Mouse (Mus musculus) hindbrain, embryonic 13.5 days (tissue): ENCODE data around the gene Dlk1. TPM values are rescaled to one million over a fixed set of nuclear protein-coding genes. Genes with fewer than 3 reads are reported as not detected.

ENCODE experiments used
- ATAC-seq: fragments of 200-750 bp; cut with Nextera tagmentation; 2 replicates; pipeline ENCODE4 v1.8.0; 2017; ENCODE audit warnings: moderate TSS enrichment; ENCODE audit not compliant: low FRiP score
- H3K27ac ChIP-seq: fragments of 300-500 bp; sonication (generic); 2 replicates; pipeline ENCODE4 v1.5.1; 2015; ENCODE audit warnings: inconsistent platforms, mild to moderate bottlenecking, moderate library complexity
- H3K27me3 ChIP-seq: fragments of 300-500 bp; sonication (generic); 2 replicates; pipeline ENCODE4 v1.6.1; 2015; ENCODE audit warnings: mild to moderate bottlenecking, inconsistent platforms
- H3K36me3 ChIP-seq: fragments of 300-500 bp; sonication (generic); 2 replicates; pipeline ENCODE4 v1.6.1; 2015; ENCODE audit warnings: mild to moderate bottlenecking, inconsistent platforms
- H3K4me1 ChIP-seq: fragments of 300-500 bp; sonication (generic); replicated peaks from 2 replicates; pipeline ENCODE4 v1.6.1; 2015; ENCODE audit warnings: inconsistent platforms
- H3K4me2 ChIP-seq: fragments of 300-500 bp; sonication (generic); 2 replicates; pipeline ENCODE4 v1.6.1; 2015; ENCODE audit warnings: inconsistent platforms, mild to moderate bottlenecking, moderate library complexity
- H3K4me3 ChIP-seq: fragments of 300-500 bp; sonication (generic); 2 replicates; pipeline ENCODE4 v1.5.1; 2015; ENCODE audit warnings: mild to moderate bottlenecking, inconsistent platforms
- H3K9ac ChIP-seq: fragments of 300-500 bp; sonication (generic); 2 replicates; pipeline ENCODE4 v1.6.1; 2015; ENCODE audit warnings: mild to moderate bottlenecking, inconsistent platforms
- H3K9me3 ChIP-seq: fragments of 300-500 bp; sonication (generic); 2 replicates; pipeline ENCODE4 v1.6.1; 2016; ENCODE audit warnings: inconsistent platforms
- WGBS: fragments of 180-500 bp; shearing (Covaris S2); methylation state at CpG from one replicate; pipeline ENCODE4 v1.1.7; 2015; 5-methylcytosine and 5-hydroxymethylcytosine counted together
- polyA plus RNA-seq: library from polyadenylated mRNA; unstranded; fragments of >200 nt; fragmentation: Nextera tagmentation; extraction: Ambion mirVana; gene quantifications from 2 replicates; pipeline ENCODE4 v1.2.1, GENCODE M21; 2015

The Dlk1 gene
- polyA plus RNA-seq, 1 experiment from 2014 or later, result 88.0 TPM

DNA sequence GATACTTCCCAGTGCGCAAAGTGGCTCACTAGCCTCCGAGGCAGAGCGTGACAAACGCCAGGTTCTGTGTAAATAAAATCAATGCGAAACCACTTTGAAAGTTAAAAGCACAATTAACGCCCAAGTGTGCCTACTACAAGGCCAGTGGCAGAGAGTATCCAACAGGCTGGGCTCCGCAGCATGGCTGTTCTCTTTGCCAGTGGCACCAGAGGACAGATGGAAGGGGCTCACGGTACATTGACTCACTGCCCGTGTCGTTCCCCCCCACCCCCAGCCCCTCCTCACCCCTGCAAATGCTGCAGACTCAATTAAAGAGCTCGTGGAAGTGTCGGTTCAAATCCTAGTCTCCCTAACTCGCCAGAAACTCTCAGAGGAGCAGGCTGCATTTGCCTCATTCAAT lies 10.5 kb upstream of the Dlk1 start:
- Histone ChIP-seq H3K4me1 (peaks cover 84% of the 10 kb centered on the region), H3K27me3 (peaks cover 91% of the 10 kb centered on the region)

DNA sequence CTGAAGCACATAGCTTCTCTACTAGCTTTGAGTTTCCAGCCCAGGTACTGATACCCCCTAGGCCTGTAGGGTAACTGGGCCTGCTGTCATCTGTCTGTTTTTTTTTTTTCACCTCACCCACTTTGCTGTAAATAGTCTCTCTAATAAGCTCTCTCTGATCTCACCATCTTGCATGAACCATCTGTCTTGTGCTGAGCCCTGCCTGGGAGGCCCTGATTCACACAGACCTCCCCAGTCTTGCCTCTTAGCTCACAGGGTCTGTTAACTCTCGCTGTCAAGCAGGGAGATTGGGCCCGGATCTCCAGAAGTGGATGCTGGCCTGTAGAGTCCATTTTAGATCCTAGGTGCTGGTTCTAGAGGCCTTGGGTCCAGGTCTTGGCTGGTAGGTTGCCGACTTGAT lies 9.3 kb upstream of the Dlk1 start:
- Histone ChIP-seq H3K4me3 (no peak overlapping the region), H3K4me1 (peaks cover 75% of the 10 kb centered on the region), H3K36me3 (no peaks in the 10 kb centered on the region), H3K27me3 (peaks cover 94% of the 10 kb centered on the region), H3K9me3 (no peaks in the 10 kb centered on the region), H3K9ac (no peak overlapping the region), H3K27ac (no peak overlapping the region), H3K4me2 (no peak overlapping the region)
- WGBS, result 70% methylated on average over 3 of the region's 3 CpGs
- no peak for ATAC-seq

More for the DNA sequence above, 10.5 kb upstream of the Dlk1 start:
- 0 out of 2 replicates have a peak overlapping the region, but pooled peaks have one; percentile 18 for H3K27ac ChIP-seq
- 41% methylated on average over 13 of the region's 13 CpGs for WGBS
- ATAC-seq, result no peak
- H3K36me3 ChIP-seq, result no peaks in the 10 kb centered on the region
- no peaks in the 10 kb centered on the region for H3K9me3 ChIP-seq
- H3K9ac ChIP-seq, result no peak overlapping the region
- no peak overlapping the region for H3K4me2 ChIP-seq
- no peak overlapping the region for H3K4me3 ChIP-seq

DNA sequence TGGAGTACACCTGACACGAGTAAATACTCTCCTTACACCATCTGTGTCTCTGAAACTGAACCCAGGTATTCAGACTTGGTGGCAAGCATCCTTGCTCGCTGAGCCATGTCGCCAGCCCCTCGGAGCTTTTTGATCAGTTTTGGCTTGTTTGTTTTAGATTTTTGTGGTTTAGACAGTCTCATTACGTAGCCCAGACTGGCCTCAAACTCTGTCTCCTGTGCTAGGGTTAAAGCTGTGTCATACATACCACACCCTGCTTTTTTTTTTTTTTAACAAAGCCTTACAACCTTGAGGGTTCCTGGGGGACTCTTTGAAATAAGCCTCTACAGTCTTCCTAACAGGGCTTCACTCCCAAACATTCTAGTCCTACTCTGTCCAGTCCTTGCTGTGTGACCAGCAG lies 7.6 kb upstream of the Dlk1 start:
- WGBS, result 63% methylated on average over 5 of the region's 5 CpGs
- Histone ChIP-seq H3K4me1 (peaks cover 68% of the 10 kb centered on the region), H3K4me2 (no peak overlapping the region), H3K9me3 (no peaks in the 10 kb centered on the region), H3K4me3 (no peak overlapping the region), H3K27me3 (peaks cover 92% of the 10 kb centered on the region), H3K36me3 (no peaks in the 10 kb centered on the region), H3K9ac (no peak overlapping the region), H3K27ac (no peak overlapping the region)
- ATAC-seq, result no peak

DNA sequence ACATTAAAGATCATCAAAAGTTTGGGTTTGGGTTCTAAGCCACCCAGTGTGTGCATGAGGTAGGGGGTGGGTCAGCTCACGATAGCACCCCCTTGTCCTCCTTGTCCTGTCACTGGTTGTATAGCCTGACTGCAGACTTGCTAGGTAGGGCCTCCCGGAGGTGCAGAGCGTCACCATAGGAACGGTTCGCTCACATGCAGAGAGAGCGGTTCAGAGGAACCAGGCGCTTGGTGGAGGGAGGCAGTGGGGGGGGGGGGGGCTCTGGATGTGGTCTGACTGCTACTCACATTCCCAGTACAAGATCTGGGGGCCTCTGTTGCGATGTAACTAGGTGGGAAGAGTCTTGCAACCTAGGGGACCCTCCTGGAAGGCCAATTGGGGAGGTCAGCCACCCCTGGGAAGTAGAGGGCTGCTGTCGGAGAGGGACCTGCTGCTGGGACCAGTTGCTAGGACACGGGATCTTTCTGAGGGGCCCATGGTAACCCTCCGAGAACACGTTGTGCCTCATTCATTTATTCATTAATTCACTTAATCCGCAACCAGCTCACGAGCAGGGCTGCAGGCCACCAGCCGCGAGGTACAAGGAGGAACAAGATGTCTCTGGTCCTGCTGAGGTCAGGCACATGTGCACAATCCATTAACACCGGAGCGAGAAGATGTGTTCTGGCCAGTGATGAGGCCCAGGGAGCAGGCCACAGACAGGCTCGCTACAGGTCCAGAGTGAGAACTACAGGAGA lies 7.0 kb upstream of the Dlk1 start:
- Histone ChIP-seq H3K36me3 (no peaks in the 10 kb centered on the region), H3K4me1 (peaks cover 68% of the 10 kb centered on the region), H3K4me3 (no peak overlapping the region), H3K4me2 (peak overlapping the region; percentile 26), H3K9ac (peak overlapping the region; percentile 19; the same call in 1 of the 2 replicates), H3K27ac (no peak overlapping the region), H3K9me3 (no peaks in the 10 kb centered on the region), H3K27me3 (peaks cover 92% of the 10 kb centered on the region)
- ATAC-seq, result peak; percentile 70
- 2% methylated on average over 19 of the region's 19 CpGs for WGBS

DNA sequence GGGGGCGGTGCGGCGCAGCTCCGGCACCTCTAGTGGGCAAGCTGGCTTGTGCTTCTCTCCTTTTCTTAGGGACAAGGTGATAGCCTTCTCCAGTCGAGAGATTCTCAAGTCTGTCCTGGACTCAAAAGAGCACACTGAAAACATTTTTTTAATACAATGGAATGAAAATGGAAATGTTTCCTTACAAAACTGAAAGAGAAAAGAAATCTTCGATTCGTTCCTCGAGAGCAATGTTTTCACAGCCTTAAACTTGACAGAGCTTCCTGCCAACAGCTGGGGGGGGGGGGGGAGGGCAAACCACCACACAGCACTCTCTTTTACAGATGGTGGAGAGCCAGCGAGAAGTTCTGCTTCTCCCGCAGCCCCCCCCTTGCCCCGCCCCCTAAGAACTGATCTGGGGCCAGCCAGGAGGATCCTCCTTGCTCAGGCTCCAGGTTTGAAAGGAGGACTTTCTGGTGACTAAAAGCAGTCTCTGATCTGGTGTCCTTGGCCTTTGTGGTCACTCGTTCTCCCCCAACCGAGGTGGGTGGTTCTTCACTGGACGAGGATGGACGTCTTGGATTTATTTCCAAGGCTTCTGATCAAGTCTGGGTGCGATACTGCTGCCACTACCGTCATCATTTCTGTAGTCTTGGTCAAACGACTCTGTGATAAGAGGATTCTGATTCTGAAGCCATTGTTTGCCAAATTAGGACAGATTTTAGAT lies 6.2 kb upstream of the Dlk1 start:
- H3K4me1 ChIP-seq, result peaks cover 65% of the 10 kb centered on the region
- peaks cover 92% of the 10 kb centered on the region for H3K27me3 ChIP-seq
- H3K9ac ChIP-seq, result no peak overlapping the region
- H3K36me3 ChIP-seq, result no peaks in the 10 kb centered on the region
- no peak overlapping the region for H3K27ac ChIP-seq
- no peaks in the 10 kb centered on the region for H3K9me3 ChIP-seq
- ATAC-seq, result 0 out of 2 replicates have a peak, but pooled peaks have one; percentile 14
- no peak overlapping the region for H3K4me3 ChIP-seq
- 12% methylated on average over 18 of the region's 18 CpGs for WGBS
- H3K4me2 ChIP-seq, result peak overlapping the region; percentile 26

DNA sequence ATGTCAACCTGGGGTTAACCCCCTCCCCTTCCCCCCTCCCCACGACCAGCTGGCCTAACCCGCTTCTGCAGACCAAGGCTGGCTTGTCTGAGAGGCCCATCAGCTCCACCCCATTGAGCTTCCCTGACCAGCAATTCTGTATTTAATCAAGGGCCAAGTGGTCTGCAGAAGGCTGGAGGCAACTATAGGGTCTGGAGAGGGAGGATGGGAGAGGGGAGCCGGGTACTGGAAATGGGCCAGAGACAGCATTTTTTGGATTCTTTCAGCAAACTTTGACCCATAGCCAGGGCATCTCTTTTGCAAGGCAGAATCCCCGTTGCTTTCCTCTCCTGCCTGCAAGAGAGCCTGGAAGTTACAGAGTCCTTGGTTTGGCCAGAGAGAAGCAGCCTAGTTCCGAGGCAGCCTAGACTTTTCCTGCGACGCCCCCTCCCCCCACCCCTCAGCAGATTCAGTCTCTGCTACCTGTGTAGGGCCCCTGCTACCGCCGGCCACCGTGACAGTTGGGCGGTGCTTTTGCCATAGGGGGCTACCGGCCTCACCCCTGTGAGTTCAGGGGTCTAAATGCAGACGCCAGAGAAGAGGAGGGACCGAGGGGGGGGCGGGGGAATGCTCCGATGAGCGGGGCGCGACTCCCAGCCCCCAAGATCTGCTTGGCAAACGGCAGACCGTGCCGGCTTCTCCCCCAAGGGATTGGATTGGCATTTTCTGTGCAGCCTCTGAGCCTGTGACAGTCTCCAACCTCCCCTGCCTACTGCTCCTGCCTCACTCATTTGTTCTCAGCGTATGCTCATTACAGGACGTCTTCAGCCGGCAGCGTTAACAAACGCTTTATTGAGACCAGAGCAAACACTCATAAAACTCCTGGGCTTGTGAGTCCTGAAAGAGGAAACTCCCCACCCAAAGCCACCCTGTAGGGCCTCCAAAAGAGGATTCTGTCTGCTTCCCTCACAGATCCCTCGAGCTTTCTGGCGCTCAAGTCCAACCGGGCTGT lies 2.9 kb upstream of the Dlk1 start:
- Histone ChIP-seq H3K27me3 (peaks cover 89% of the 10 kb centered on the region), H3K9ac (peak overlapping the region; percentile 65), H3K9me3 (no peaks in the 10 kb centered on the region), H3K27ac (peak overlapping the region; percentile 53; the same call in 1 of the 2 replicates), H3K36me3 (no peaks in the 10 kb centered on the region), H3K4me3 (peak overlapping the region; percentile 32), H3K4me1 (peaks cover 59% of the 10 kb centered on the region), H3K4me2 (peak overlapping the region; percentile 63)
- peak; percentile 36; the same call in 1 of the 2 replicates for ATAC-seq
- WGBS, result under 1% methylated on average over 30 of the region's 30 CpGs

DNA sequence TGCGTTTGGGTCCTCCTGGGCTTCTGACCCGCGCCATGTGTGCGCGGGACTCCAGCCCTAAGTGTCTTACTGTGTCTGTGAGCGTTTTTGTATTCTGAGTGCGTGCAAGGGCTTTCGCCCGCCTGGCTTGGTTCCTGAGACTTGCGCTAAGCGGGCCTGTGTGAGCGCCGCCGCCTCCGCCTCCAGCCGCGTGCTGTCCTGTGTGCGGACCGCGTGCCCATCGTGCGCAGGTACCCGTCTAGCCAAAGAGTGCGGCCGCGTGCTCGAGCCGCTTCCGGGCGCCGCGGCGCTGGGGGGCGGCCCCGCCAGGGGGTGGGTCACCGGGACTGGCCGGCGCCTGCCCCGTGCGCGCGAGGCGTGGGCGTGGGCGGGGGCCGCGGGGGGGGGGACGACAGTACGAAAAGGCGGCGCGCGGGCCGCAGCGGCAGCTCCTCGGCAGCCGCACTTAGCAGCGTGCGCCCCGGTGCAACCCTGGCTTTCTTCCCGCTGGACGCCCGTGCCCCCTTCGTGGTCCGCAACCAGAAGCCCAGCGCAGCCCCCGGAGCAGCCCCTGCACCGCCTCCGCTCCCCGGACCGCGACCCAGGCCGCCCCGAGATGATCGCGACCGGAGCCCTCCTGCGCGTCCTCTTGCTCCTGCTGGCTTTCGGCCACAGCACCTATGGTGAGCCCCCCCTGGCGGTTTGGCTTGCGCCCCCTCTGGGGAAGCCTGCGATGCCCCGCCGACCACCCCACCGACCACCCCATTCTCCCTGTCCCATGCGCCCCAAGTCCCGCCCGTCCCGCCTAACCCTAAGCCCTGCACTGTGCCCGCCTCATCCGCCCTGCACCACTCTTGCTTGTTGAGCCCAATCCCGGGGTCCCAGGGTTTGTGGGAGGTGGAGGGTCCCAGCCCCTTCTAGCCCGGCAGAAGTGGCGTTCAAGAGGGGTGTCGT lies 708 bp downstream of the Dlk1 start:
- Histone ChIP-seq H3K9ac (peak overlapping the region; percentile 75), H3K4me1 (peaks cover 70% of the 10 kb centered on the region), H3K9me3 (no peaks in the 10 kb centered on the region), H3K27ac (peak overlapping the region; percentile 52), H3K4me2 (peak overlapping the region; percentile 79), H3K4me3 (peak overlapping the region; percentile 48), H3K36me3 (no peaks in the 10 kb centered on the region), H3K27me3 (peaks cover 81% of the 10 kb centered on the region)
- peak; percentile 54 for ATAC-seq
- 1% methylated on average over 77 of the region's 96 CpGs for WGBS

DNA sequence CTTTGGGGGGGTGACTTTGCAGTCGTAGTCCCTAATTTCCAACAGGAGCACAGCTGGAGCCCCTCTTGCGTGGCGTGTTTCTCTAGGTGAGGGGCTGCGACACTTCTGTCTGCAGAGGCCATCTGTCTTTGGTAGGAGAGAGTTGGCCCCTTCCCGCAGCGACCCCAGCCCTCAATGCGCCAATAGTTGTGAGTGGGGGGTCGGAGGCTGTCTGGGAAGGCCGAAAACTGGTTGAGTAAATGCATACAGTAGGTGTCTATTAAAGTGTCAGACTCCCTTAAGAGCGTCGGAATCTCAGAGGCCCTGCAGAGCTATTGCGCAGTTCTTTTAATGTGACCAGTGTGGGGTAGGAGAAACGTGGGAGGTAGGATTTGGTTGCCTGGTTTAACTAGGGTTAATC lies 1.5 kb downstream of the Dlk1 start:
- WGBS, result 12% methylated on average over 13 of the region's 13 CpGs
- ATAC-seq, result no peak
- Histone ChIP-seq H3K4me3 (peak overlapping the region; percentile 48), H3K4me1 (peaks cover 77% of the 10 kb centered on the region), H3K27ac (no peak overlapping the region), H3K9ac (peak overlapping the region; percentile 75; the same call in 1 of the 2 replicates), H3K36me3 (no peaks in the 10 kb centered on the region), H3K27me3 (peaks cover 83% of the 10 kb centered on the region), H3K4me2 (peak overlapping the region; percentile 79), H3K9me3 (no peaks in the 10 kb centered on the region)

DNA sequence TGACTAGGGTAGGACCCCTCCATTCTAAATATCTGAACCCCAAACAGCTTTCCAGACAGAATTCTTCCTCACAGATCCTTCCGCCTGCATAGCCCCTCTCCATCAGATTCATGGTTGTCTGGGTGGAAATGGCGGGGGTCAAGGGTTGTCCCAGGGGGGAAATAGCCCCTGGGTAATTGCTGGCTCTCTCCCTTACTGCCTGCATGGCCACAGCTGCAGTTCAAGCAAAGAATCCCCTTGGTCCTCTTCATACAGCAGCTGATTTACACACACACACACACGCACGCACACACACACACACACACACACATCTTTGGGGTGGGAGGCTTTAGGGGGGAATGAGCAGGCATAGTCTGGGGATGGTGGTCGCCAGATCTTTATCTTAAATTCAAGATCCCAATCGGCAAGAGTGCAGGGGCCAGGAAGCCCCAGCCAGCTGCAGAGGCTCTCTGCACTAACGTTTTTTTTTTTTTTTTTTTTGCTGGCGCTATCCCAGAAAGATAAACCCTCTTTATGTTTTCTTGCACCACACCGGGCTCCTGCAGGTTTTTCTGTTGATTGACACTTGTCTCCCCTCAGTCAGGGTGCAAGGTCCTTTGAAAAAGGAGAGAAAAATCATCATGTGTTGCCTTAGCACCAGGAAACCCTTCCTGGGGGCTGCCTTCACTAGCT lies 4.0 kb downstream of the Dlk1 start:
- H3K36me3 ChIP-seq, result no peaks in the 10 kb centered on the region
- H3K27me3 ChIP-seq, result peaks cover 84% of the 10 kb centered on the region
- H3K9ac ChIP-seq, result peak overlapping the region; percentile 49; the same call in 1 of the 2 replicates
- H3K4me1 ChIP-seq, result peaks cover 70% of the 10 kb centered on the region
- H3K4me2 ChIP-seq, result peak overlapping the region; percentile 6; the same call in 1 of the 2 replicates
- no peak overlapping the region for H3K4me3 ChIP-seq
- H3K9me3 ChIP-seq, result no peaks in the 10 kb centered on the region
- no peak for ATAC-seq
- H3K27ac ChIP-seq, result no peak overlapping the region
- 16% methylated on average over 9 of the region's 9 CpGs for WGBS

DNA sequence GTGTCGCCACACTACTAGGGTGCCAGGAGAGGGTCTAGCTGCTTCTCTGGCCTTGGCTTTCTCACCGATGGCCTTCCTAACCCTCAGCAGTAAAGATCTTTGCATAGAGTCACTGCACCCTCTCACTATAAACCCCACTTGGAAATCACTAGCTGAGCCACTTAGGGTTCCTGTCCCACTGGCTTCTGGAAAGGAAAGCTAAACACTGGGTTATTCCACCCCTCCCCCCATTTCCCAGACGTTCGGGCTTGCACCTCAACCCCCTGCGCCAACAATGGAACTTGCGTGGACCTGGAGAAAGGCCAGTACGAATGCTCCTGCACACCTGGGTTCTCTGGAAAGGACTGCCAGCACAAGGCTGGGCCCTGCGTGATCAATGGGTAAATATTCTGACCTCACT lies 5.2 kb downstream of the Dlk1 start:
- no peak overlapping the region for H3K4me3 ChIP-seq
- no peak overlapping the region for H3K9ac ChIP-seq
- H3K4me2 ChIP-seq, result no peak overlapping the region
- 23% methylated on average over 8 of the region's 8 CpGs for WGBS
- peaks cover 67% of the 10 kb centered on the region for H3K4me1 ChIP-seq
- H3K9me3 ChIP-seq, result no peaks in the 10 kb centered on the region
- no peak overlapping the region; the same call in 1 of the 2 replicates for H3K27ac ChIP-seq
- peaks cover 73% of the 10 kb centered on the region for H3K27me3 ChIP-seq
- ATAC-seq, result no peak
- H3K36me3 ChIP-seq, result no peaks in the 10 kb centered on the region
